Mouse (Mus musculus): Measurements from ENCODE around the gene Capn5.
"Not testable (repeated sequence)": the region's sequence is repeated elsewhere in the genome, so short reads cannot be mapped to it uniquely, and the experiment has no call there.

The Capn5 gene

GRCm38 (mm10) chr7:98177929-98178559, at the start of gene Capn5:
Capn5 (minus strand) TSS chr7:98178274.
- peak; percentile 92 for DNase-seq (ENCODE audit: low spot score)

GRCm38 (mm10) chr7:98223796-98224195, 45.7 kb upstream of the Capn5 start:
- no peak for DNase-seq (ENCODE audit: low spot score)

DNA sequence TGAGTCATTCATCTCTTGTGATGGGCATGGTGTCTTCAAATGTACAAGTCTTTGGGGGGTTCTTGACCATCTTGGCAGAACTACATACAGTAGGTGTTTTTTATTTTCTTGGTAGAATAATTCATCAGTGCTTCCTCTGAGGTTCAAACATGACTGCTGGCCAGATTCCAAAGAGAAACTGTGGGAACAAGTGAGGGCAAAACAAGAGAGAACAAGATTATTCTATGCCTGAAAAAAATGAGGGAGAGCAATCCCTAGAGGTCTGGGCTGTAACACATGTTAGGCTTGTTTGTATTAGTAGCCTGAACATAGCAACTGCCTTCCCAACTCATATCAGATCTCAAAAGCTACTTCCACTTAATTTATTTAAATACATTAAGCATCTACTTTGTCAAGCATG, 38.6 kb upstream of the Capn5 start:
- no peak for DNase-seq (ENCODE audit: low spot score)

DNA sequence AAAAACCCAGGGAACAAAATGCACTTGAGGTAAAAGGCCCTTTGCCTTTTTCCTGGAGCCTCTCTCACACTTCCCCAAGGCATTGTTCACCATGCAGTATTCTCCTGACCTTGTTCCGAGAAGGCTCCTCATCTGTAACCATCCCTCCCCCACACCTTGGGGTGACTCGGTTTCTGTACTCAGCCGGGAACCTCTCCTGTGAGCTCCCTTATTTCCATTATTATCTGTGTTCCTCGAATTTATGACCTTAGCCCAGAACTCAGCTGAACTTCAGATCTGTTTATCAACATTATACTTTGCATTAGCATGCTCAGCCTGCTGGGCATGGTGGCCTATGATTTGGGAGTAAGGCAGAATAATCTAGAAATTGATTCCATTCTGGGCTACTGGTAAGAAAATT, 24.9 kb upstream of the Capn5 start:
- no peak for DNase-seq (ENCODE audit: low spot score)

DNA sequence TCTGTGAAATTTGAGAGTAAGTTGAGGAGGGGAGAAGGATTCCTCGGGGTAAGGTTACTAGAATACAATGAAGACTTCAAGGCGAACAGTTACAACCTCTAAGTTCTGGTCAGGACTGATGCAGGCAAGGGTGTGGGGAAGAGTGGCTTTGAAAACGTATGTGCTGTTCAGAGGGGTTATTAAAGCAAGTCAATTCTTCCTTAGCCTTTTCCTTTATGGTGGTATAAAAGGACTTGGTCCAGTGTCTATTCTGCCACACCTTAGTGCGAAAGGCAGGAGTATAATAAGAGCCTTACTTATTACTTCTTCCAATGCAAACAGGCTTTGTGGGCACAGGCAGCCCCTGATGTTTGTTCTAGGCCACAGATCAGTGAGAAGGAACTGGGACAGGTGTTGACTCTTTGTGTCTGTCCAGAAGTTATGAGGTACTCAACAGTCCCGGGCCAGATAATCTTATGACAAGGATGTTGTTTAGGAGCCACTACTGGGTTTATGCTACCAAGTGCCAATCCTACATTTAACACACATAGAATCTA, 23.5 kb upstream of the Capn5 start:
- DNase-seq (ENCODE audit: low spot score): no peak

DNA sequence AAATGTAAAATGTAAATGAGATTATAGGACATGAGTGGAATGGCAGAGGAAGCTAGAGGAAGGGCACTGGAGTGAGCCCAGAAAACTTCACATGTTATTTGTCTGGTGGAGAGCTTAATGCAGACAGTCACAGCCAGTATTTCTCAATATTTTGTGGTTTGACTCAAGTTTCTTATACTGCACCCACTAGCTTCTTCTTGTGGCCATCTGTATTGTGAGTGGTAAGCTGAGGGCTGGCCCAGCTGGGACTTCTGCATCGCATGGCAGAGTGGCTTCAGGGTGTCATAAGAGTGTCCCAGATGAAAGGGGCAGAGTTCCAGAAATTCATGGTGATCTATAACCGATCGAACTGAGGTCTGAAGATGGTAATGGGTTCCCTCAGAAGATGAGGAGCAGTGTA, 22.3 kb upstream of the Capn5 start:
- no peak for DNase-seq (ENCODE audit: low spot score)

- no peak for DNase-seq (ENCODE audit: low spot score)
Measured at GRCm38 (mm10) chr7:98199381-98199780, 21.3 kb upstream of the Capn5 start, which contains the start of gene B3gnt6. B3gnt6 (minus strand) TSS chr7:98199481.

DNA sequence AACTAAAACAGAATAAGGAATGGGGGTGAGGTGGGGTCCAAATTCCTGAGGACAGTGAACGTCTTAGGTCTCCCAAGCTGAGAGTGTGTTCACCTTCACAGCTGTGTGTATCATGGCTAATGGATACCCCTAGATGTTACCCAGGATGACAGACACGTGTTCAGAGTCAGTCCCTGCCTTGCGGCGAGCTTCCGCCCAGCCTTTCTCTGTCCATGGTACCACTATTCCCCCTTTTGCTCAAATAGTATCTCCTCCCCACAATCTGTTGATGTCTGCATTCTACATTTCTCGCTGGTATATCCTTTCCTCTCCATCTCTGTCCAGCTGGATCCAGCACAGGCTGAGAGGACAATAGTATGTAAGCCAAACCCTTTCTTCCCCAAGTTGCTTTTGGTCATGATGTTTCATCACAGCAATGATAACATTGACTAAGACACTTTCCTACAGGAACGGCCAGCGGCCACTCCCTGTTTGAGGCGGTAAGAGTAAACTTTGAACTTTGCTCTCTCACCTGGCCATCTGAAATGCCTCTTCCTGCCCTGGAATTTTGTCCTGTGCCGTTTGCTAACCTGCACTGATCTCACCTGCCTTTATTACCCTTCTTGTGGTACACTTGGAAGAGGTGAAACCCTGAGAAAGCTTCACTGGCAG, 17.2 kb upstream of the Capn5 start:
- DNase-seq (ENCODE audit: low spot score): peak; percentile 76

GRCm38 (mm10) chr7:98194026-98194792, 16.1 kb upstream of the Capn5 start:
- peak; percentile 43 for DNase-seq (ENCODE audit: low spot score)

- peak; percentile 23 for DNase-seq (ENCODE audit: low spot score)
Measured at GRCm38 (mm10) chr7:98193515-98194025, 15.5 kb upstream of the Capn5 start.

- peak; percentile 49 for DNase-seq (ENCODE audit: low spot score)
Measured at GRCm38 (mm10) chr7:98191571-98192250, 13.6 kb upstream of the Capn5 start.

- DNase-seq (ENCODE audit: low spot score): no peak
Measured at GRCm38 (mm10) chr7:98190578-98190977, 12.5 kb upstream of the Capn5 start.

DNA sequence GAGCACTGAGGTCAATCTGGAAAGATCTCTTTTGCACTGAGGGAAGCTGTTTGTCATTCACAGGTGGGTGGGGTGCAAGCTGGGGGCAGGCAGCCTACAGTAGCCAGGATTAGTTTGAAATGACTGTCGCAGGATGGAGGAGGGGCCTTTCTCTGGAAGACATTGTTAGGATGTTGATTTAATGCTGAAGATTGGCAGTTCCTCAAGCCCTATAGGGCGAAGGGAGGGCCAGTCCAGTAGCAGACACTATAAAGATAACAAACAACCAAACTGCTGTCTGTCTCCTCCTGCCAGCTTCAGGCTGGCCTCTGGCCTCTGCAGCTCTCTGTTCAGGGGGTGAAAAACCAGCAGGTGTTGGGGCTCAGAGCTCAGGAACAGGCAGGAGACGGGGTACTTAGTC, 11.7 kb upstream of the Capn5 start:
- no peak for DNase-seq (ENCODE audit: low spot score)

DNA sequence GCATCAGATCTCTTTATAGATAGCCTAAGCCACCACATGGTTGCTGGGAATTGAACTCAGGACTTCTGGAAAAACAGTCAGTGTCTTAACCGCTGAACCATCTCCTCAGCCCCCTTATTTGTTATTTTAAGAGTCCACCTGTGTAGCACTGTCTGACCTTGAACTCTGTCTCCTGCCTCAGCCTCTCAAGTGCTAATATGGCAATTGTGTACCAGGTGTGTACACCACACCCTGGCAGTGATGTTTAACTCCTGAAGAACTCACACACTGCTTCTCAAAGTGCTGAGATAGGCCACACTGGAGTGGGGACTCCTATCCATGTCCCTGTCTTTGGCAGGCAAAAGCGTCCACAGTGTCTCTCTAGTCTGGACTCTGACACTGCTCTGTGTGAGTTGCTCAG, 10.6 kb upstream of the Capn5 start:
- DNase-seq (ENCODE audit: low spot score): no peak

GRCm38 (mm10) chr7:98188238-98188637, 10.2 kb upstream of the Capn5 start:
- no peak for DNase-seq (ENCODE audit: low spot score)

DNA sequence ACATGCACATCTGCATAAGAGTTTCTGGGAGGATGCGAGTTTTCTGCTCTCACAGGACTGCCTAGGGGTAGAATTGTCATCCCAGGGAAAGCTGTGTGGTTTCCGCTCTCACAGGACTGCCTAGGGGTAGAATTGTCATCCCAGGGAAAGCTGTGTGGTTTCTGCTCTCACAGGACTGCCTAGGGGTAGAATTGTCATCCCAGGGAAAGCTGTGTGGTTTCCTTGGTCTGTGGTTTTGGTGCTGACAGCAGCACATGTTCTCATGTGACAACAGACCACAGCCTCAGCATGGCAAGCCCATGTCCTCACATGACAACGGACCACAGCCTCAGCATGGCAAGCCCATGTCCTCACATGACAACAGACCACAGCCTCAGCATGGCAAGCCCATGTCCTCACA, 9.3 kb upstream of the Capn5 start:
- DNase-seq (ENCODE audit: low spot score): not testable (repeated sequence)

- DNase-seq (ENCODE audit: low spot score): no peak
Measured at GRCm38 (mm10) chr7:98186637-98187036, 8.6 kb upstream of the Capn5 start.

DNA sequence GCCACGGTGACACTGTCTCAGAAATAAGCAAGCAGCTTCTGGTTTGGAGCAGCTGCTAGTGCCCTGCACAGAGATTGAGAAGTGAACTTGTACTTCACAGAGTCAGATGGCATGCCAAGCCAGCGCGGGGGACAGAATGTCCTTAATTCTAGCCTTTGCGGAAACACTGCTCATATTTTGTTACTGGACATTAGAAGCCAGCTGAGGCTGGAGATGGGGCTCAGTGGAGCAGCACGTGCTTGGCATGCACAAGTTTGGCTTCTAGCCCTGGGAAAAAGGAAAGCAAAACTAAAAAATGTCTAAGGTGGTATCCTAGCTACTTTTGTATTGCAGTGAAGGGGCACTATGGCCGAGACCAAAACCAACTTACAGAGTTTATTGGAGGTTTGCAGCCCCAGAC, 7.3 kb upstream of the Capn5 start:
- no peak for DNase-seq (ENCODE audit: low spot score)

GRCm38 (mm10) chr7:98178560-98179231, 622 bp upstream of the Capn5 start:
- peak; percentile 83 for DNase-seq (ENCODE audit: low spot score)

GRCm38 (mm10) chr7:98177566-98177928, 527 bp downstream of the Capn5 start:
- no peak for DNase-seq (ENCODE audit: low spot score)

- no peak for DNase-seq (ENCODE audit: low spot score)
Measured at GRCm38 (mm10) chr7:98177071-98177485, 996 bp downstream of the Capn5 start.
